Mouse (Mus musculus) spleen, embryonic (tissue): ENCODE results near the gene Hdac5.
"Not testable (repeated sequence)": the region's sequence is repeated elsewhere in the genome, so short reads cannot be mapped to it uniquely, and the experiment has no call there.

ENCODE experiments used
- CTCF ChIA-PET: fragments of 350-600 bp; sonication (Branson Sonifier 250); formaldehyde crosslinking; loops from one replicate; lab custom pipeline; 2022; lab: Charles Lee

The Hdac5 gene

DNA sequence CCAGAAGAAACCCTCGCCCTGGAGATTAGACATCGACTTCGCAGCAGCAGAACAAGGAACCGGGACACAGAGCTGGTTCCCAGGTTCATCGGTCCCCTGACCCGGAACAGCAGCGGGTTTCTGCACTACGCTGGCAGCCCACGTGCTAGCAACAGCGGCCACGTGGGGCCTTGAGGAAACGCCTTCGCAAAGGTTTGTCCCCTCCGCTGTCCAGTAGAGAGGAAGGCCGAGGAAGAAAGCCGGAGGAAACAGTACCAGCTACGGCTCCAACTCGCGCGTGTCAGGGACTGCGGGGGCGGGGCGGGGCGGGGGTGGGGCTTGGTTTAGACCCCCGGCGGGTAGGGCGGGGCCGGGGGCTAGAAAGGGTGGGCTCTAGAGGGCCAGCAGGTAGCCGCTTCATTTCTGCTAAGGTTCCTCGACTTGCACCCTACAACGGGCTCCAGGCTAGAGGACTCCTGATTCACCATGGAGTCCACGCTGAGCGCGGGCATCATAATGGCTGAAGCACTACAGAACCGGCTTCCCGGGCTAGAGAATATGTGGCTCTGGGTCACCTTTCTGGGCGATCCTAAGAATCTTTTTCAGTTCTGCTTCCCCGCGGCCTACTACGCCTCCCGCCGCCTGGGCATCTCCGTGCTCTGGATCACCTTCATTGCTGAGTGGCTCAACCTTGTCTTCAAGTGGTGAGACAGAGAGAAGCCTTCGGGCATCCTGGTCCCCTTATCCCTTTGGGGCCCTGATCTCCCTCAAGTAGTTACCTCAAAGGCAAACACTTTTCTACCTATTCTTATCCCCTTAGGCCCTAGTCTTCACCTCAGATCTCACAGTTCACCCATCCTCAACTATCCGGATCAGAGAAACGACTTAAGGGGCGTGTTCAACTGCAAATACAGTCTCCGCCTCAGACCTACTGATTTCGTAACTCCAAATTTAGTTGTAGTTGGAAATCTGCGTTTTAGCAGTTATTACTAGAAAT, 40.2 kb downstream of the Hdac5 start, which contains the start of gene G6pc3:
G6pc3 (plus strand) TSS at position 160 of the 976 bp plus-strand sequence.
- CTCF ChIA-PET, result interaction anchor here (0.6 kb wide), 1 partner anchor 1502 kb away, joined by 3 read pairs; no protein-coding TSS in a partner anchor

DNA sequence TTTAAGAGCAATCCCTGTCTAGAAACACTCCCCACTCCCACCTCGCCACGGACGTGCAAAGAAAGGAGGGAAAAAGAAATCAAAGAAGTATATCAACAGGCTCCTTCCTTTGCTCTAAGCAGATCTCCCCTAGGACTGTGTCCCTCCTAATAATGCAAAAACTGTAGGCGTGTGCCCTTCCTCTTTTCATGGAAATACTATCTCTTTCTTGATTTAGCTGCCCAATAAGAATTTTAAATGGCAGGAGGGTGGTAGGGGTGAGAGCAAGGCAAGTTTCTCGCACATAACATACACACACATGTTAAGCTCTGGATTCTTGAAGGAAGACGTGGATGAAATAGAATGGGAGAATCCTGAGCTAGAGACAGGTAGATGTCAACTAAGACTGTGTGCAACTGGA, 41.0 kb downstream of the Hdac5 start:
- CTCF ChIA-PET, result no interaction called here

DNA sequence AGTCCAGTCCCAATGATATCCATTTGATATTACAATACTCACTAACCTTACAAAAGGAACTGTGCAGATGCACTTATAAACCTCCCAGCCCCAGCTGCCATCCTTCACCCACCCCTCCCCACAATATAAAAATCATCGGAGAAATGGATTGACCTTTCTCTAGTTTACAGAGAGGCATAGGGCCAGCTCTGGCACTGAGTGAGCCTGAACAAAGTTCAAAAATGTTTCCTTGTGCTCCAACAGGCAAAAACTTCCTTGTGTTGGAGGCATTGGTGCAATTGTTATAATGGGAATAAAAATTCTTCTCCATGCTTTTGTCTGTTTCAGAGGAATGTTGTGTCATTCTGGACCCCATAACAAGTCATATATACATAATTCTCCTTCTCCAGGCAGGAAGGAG, 43.7 kb downstream of the Hdac5 start:
- CTCF ChIA-PET, result no interaction called here

DNA sequence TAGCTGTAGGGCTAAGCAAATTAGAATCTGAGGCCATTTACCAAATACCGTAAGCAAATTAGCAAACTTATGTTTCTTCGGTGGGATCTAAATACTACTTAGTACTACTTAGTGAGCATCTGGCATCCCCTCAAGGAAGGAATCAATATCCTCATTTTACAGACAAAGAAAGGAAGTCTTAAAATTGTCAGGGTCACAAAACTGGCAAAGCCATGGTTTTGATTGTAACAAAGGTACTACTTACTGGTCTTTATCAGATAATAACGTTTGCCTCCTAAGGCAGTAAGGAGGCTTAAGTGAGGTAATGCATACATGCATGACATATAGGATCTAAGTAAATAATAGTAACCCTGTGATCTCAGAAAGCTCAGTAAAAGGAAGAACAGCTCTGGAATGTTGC, 44.3 kb downstream of the Hdac5 start:
- CTCF ChIA-PET, result no interaction called here

DNA sequence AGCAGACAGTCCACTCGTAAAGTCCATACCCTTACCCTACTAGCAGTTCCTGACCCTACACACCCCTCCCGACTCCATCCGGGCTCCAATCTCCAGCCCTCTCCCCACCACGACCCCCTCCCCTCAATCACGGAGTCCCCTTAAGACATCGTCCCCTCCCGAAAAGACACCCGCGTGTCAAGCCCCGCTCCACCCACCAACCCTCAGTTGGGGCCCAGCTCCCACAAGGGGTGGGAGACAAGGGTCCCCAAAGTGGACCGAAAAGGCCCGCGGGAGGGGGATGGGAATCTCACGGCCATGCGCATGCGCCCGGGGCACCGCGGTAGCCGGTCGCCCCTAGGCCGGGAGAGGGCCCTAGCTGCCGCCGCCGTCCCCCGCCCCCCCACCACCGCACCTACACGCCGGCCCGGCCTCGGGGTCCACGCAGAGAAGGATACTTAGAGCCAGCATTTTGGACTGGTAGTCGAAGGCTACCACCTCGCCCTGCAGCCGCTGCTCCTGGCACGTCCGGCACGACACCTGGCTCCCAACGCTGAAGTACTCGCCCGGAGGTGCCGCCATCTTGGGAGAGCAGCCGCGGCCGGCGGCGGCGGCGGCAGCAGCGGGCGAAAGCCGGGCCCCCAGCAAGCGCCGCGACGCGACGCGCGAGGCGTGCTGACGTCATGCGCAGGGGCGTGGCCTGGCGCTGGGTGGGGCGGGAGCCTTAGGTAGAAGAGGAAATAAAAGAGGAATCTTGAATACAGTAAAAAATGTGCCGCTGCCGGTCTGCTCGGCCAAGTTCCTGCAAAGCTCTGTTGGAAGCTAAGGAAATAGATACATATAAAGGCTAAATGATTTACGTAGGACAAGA, 45.1 kb downstream of the Hdac5 start, which contains the start of gene Lsm12:
Lsm12 (minus strand) TSS at position 651 of the 850 bp plus-strand sequence.
- CTCF ChIA-PET, result interaction anchor here (0.6 kb wide), 1 partner anchor 154 kb away, joined by 4 read pairs; no protein-coding TSS in a partner anchor

DNA sequence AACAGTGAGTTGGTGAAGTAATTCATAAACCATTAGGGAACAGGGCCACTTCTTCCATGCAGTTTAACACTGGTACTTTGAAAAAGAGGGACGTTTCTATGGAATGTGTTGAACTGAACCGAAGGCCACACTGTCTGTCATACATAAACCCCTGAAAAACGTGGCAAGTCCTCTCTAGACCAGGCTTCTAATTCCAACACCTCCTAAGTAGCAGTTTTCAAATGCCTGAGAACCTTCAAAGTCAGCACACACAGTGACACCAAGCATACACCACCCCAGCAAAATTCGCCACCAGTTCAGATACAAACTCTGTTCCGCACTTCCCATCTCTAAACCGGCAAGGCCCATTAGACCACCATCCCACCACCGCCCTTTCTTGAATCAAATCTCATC, 45.7 kb downstream of the Hdac5 start:
- CTCF ChIA-PET, result no interaction called here

DNA sequence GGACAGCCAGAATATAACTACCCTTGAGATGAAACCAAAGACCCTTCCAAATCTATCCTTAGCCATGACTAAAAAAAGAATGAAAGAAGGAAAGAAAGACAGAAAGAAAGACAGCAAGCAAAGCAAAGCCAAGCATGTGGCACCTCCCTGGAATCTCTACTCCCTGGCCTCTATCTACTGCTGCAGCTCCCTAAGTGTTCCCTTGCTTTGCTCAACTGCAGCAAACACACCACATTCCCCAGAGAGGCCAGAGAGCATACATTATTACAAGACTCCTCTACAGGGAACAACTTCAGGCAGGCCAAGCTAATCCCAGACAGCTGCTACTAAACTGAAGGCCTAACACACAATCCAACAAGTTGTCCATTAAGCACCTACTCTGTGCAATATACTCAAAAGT, 50.1 kb downstream of the Hdac5 start:
- CTCF ChIA-PET, result interaction anchor here (0.5 to 0.6 kb wide), 2 partner anchors 21 to 22 kb away, joined by 3 read pairs; no protein-coding TSS in a partner anchor

DNA sequence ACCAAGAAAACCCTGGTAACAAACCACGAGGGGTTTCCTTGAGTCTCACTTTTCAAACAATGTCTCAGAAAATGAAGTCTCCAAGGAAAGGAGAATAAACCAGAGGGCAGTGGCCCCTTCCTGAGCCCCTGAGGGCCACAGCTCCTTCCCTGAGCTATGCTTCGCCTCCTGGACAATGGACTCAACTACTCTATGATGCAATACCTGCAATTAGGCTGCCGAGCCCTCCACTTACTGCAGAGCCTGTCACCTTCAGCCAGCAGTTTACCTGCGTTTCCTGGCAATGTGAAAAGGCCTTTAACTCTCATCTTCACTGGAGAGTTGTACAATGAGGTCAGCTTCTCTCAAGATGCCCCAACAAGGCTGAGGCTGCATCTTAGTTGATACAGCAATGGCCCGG, 61.3 kb downstream of the Hdac5 start:
- CTCF ChIA-PET, result interaction anchor here (0.5 kb wide), 1 partner anchor 1003 kb away, joined by 18 read pairs; no protein-coding TSS in a partner anchor

DNA sequence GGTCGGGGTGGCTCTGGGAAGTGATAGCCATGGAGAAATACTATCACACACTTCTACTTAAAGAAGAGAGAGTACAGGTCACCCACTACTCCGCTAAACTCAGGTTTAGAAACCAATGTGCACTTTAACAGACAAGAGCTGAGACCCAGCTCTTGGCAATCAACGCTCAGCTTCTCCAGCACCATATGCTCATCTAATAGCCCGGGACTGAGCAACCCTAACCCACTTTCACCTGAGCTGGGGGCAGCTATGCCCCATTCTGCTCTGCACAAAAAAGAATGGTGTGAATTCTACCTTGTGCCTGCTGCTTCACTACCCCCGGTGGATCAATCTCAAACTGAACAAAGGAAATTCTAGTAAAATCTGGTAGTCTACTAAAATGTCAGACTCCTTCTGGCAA, 62.4 kb downstream of the Hdac5 start:
- CTCF ChIA-PET, result no interaction called here

DNA sequence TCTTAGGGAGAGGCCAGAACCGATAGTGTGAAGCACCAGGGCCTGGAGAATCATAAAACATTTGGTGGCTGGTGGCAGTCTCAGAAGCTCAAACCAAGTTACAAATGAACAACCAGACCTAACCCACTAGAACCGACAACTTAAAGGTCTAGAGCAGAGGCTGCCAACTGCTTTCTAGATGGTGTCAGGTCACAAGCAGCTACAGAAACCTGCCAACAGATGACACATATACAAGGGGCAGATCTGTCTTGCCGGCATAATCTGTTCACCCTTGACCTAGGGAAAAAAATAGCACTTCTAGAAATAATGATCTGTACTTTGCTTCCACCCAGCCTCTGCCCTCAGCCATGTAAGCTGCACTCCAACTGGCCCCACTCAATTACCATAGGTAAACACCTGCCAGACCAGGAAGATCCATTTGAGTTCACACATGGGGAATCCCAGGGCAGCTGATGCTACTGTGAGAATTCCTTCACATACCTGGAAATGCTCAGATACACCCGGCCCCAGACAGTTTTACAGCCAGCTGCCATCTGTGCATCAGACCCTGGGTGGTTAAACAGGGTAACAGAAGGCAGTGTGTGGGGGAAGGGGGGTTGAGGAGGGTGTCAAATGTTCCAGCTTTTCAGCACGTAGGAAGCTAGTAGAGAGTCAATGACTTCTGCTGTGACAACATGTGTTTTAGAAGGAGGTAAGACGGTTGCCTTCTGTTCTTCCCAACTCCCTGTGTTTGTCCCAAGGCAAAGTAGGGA, 63.8 kb downstream of the Hdac5 start:
- CTCF ChIA-PET, result interaction anchor here (0.6 kb wide), 1 partner anchor 850 kb away, joined by 5 read pairs; no protein-coding TSS in a partner anchor

DNA sequence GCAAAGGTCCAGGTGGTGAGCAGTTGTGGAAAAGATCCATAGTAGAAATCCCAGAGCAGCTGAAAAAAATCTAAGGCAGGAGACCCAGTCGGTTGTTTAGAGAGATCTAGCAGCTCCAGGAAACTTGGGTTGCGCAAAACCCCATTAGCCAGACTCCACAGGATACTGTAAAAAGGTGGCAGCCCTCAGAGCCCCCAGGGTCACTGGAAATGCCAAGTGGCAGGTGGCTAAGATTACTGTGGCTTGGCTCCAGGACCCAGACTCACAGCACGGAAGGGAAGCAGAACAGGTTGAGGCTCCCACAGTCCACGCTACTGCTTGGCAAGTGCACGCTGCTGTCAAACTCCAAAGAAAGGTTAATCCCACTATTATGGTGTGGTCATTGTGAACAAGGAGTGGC, 70.2 kb downstream of the Hdac5 start:
- CTCF ChIA-PET, result interaction anchor here (0.7 kb wide), 1 partner anchor 20 kb away, joined by 3 read pairs; no protein-coding TSS in a partner anchor

DNA sequence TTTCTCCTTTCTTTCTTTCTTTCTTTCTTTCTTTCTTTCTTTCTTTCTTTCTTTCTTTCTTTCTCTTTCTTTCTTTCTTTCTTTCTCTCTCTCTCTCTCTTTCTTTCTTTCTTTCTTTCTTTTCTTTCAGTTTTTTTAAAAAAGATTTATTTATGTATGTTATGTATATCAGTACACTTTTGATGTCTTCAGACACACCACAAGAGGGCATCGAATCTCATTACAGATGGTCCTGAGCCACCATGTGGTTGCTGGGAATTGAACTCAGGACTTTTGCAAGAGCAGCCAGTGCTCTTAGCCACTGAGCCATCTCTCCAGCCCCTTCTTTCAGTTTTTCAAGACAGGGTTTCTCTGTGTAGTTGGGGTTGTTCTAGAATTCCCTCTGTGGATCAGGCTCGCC, 71.9 kb downstream of the Hdac5 start:
- CTCF ChIA-PET, result not testable (repeated sequence)

DNA sequence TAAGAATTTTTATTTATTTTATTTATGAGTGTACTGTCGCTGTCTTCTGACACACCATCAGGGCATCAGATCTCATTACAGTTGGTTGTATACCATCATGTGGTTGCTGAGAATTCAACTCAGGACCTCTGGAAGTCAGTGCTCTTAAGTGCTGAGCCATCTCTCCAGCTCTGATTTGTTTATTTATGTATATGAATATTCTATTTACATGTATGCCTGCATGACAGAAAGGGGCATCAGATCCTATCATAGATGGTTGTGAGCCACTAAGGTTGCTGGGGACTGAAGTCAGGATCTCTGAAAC, 73.2 kb downstream of the Hdac5 start:
- CTCF ChIA-PET, result interaction anchor here (0.8 kb wide), 1 partner anchor 46 kb away, joined by 3 read pairs; no protein-coding TSS in a partner anchor

DNA sequence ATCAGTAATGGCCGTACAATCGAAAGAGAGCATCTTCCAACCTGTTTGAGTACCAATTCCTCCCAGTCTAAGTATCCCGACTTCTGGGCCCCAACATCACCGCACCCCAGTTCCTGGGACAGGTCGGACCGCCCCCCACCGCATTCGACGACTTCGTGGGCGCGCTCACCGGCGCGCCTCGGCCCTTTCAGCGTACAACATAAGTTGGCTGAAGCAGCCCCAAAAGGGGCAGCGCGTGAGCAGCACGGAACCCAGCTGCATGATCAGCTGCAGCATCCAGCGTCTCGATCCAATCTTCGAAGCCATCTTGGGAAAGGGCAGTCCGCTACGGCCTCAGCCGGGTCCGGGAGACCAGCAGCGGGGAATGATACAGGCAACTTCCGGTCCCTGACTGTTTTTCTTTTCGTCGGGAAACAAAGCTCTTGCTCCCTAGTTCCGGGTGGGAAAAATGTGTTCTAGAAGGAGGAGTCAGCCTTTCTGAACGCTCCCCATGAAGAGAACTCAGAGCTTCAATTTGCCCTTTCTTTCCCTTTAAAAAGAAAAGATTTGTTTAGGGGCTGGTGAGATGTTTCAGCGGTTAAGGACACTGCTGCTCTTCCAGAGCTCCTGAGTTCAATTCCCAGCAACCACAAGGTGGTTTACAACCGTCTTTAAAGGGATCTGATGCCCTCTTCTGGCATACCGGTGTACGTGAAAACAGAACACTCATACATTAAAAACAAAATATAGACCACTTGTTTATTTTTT, 73.8 kb downstream of the Hdac5 start, which contains the start of gene Tmem101:
Tmem101 (minus strand) TSS at position 366 of the 747 bp plus-strand sequence.
- CTCF ChIA-PET, result interaction anchor here (0.6 to 0.8 kb wide), 2 partner anchors 47 to 233 kb away, joined by 3 to 16 read pairs; no protein-coding TSS in a partner anchor

DNA sequence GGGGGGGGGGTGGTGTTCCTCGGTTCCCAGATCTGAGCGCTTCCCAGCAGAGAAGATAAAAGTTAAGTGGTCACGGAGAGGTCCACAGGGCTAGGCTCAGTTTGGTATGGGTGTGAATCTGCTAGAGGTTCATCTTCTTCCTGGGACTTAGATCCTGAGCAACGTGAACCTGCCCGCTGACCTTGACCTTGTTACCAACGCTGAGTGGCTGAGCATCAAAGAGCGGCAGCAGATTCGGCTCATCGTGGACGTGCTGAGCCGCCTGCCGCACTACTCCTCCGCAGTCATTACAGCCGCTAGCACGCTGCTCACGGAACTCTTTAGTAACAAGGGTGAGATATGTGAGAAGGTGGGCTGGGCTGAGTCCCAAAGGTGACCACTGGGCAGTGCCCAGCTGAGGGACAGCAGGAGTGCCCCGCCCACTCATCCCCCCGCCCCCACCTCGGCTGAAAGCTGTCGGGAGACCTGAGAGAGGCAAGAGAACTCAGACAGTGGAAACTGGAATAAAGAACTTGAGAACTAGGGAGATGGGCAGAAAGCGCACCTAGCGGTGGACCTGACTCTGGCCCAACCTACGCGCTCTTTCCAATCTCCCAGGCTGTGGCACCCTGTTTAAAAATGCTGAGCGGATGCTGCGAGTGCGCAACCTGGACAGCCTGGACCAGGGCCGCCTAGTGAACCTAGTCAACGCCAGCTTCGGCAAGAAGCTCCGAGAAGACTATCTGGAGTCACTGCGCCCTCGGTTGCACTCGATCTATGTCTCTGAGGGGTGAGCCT, 82.6 kb downstream of the Hdac5 start:
- CTCF ChIA-PET, result no interaction called here

DNA sequence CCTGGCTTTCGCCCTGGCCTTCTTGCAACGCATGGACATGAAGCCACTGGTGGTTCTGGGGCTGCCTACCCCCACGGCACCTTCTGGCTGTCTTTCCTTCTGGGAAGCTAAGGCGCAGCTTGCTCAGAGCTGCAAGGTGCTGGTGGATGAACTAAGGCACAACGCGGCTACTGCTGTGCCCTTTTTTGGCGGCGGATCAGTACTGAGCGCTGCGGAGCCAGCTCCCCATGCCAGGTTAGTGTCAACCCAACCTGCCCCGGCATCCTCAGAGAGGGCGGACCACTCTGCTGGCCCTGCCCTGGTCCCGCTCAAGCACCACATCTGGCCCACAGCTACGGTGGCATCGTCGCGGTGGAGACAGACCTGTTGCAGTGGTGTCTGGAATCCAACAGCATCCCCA, 83.4 kb downstream of the Hdac5 start:
- CTCF ChIA-PET, result no interaction called here

DNA sequence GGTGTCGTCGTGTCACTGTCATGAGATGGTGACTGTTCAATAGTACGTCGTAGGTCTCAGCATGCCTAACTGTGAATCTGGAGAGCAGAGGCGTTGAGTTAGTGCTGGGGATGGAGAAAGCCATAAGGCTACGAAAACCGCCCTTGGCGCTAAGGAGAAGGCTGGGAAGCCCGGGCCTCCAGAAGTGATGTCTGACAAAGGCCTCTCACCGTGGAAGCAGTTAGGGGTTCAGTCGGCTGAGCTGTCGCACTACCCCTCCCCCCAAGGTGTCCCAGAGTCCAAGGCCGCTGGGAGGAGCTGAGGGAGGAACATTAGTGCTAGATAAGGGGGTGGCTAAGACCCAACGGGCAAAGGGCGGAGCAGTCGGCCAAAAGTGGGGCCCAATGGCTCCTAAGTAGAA, 84.0 kb downstream of the Hdac5 start:
- CTCF ChIA-PET, result no interaction called here

DNA sequence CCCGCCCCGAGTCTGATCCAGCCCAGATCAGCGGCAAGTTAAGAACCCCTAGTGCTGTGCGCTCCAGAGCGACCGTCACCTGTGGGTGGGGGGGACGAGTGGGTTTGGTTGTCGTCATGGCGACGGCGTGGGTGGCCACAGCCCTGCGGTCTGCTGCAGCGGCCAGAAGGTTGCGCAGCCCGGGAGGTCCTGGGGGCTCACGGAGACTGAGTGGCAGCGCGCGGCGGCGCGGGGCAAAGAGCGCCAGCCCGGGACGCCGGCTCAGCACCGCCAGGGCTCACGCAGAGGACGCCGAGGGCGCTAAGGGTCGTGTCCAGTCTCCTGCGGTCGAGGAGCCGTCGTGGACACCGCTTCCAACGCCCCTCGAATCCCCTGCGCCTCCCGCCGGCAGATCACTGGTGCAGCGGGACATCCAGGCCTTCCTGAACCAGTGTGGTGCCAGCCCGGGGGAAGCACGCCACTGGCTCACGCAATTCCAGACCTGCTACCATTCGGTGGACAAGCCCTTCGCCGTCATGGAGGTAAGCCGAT, 84.4 kb downstream of the Hdac5 start, which contains the start of gene Nags:
Nags (plus strand) TSS at position 43 of the 531 bp plus-strand sequence.
- CTCF ChIA-PET, result no interaction called here

DNA sequence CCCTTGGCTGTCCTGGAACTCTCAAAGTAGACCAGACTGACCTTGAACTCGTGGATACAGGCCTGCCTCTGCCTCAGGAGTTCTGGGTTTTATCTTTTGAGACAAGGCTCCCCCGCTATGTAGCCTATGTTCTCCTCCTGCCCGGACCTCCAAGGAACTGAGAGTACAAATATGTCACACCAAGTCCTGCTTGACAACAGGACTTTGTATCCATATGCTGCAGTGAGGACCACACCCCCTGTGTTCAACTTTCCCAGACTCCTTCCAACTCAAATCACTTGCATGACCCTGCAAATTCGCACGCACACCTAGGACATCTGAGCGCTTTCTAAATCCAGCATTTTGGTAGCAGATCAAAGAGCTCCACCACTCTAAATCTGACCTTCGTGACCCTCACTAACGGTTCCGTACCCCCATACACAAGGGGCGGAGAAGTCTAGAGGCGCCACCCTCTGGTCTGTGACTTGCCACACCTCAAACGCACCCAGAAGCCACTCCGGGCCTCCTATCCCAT, 85.0 kb downstream of the Hdac5 start:
- CTCF ChIA-PET, result no interaction called here
